Mouse (Mus musculus): ENCODE measurements around the gene Myo3b. TPM values are rescaled to one million over a fixed set of nuclear protein-coding genes. Genes with fewer than 3 reads are reported as not detected.

Gene Myo3b
- total RNA-seq, 2 experiments from 2014 or later: 0.61 to 0.72 TPM

- no peak for TF ChIP-seq CTCF (IDR thresholded peaks at IDR 0.05)
- DNase-seq (ENCODE audit: extremely low spot score in 1 of 2, low spot score in 2 of 2): no peak
- H3K27ac ChIP-seq: no peak overlapping the region
- intact Hi-C loops (cut with DNase I): loop anchor here (5.0 to 10.0 kb wide), 2 partner anchors 344 to 1074 kb away; partner anchors contain the start of gene Dlx2
- no peak overlapping the region for H3K4me3 ChIP-seq
Measured at GRCm38 (mm10) chr2:70471136-70471535, 432.2 kb downstream of the Myo3b start.

DNA sequence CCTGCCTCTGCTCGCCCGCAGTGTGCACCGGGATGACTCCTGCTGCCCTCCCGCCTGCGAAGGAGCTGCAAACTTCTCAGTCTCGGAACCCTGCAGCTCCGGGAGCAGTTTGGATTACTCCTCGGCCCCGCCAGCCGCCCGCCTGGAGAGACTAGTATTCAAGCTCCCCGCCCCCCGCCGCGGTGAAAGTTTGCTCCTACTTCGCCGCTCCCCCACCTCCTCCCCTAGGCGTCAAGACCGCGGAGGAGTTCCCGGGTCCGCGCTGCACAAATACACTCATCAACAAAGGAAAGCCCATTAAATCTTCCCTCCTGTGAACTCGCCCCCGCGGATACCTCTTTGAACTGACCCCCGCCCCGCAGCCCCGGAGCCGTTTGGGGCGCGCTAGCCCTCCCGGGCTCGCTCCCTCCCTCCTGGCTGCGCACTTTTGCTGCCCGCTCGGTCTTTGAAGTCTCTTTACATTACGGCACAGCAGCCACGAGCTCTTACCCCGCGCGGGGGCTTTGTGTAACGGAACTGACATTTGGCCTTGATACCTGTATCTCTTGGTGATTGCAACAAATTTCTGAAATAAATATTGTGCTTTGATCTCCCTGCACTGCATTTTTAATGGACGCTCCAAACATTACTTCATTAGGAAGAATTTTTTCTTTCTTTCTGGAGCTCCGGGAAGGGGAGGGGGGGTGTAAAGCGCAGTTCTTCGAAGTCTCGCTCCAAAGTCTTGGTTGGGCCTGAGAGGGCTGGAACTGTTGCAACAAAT is 433.1 kb downstream of the Myo3b start:
- intact Hi-C loops (cut with DNase I): loop anchor here (5.0 to 10.0 kb wide), 2 partner anchors 345 to 1073 kb away; partner anchors contain the start of gene Dlx2
- no peak for TF ChIP-seq CTCF (IDR thresholded peaks at IDR 0.05)
- no peak for DNase-seq (ENCODE audit: extremely low spot score in 1 of 2, low spot score in 2 of 2)
- no peak overlapping the region for H3K27ac ChIP-seq
- peak overlapping the region; percentile 11; the same call in 1 of the 2 replicates for H3K4me3 ChIP-seq

Other genes starting within 250 kb of the Myo3b start
- 1 to 10 TPM; 2.8 to 3.3 TPM for gene Ccdc173, start 249.6 kb upstream of the Myo3b start, total RNA-seq (2021)
- 10 to 100 TPM; 23.3 to 25.1 TPM for gene Phospho2, start 249.5 kb upstream of the Myo3b start, total RNA-seq (2021)
- gene Klhl23, start 217.2 kb upstream of the Myo3b start, total RNA-seq (2021): 10 to 100 TPM; 49.2 to 53.7 TPM
- gene Ssb, start 177.6 kb upstream of the Myo3b start, total RNA-seq (2021): 100 to 1,000 TPM; 108 to 115 TPM
- gene Mettl5, start 153.5 kb upstream of the Myo3b start, total RNA-seq (2021): 10 to 100 TPM; 13.5 to 15.2 TPM
- 100 to 1,000 TPM; 134 to 137 TPM for gene Ubr3, start 141.9 kb upstream of the Myo3b start, total RNA-seq (2021)